Mouse (Mus musculus) thymus, postnatal 10 days (tissue): ENCODE measurements at regions not wholly inside any gene's neighbourhood (a gene's known extent, or its start where the extent isn't known, plus 50 kb on each side); places are given as distances from the start of the nearest gene placed in this dataset.
A peak's percentile ranks its signal among the peaks of the same experiment; 100 is the strongest.

Experiments
- DNase-seq, 2 experiments: peaks; one replicate each; pipeline ENCODE4 v3.0.0; 2021; ENCODE audit warnings: low spot score in 2 of 2

GRCm38 (mm10) chr6:73401059-73401458, 68.4 kb downstream of the 4931417E11Rik start:
- no peak for DNase-seq

GRCm38 (mm10) chr6:73389301-73389700, 80.2 kb downstream of the 4931417E11Rik start:
- no peak for DNase-seq

GRCm38 (mm10) chr6:73386261-73386660, 83.2 kb downstream of the 4931417E11Rik start:
- DNase-seq: no peak

- DNase-seq: no peak
These were observed 89.6 kb downstream of the 4931417E11Rik start for GRCm38 (mm10) chr6:73379825-73380224.

- DNase-seq: no peak
These were observed 91.6 kb downstream of the 4931417E11Rik start for GRCm38 (mm10) chr6:73377884-73378283.

- DNase-seq: no peak
These were observed 93.2 kb downstream of the 4931417E11Rik start for GRCm38 (mm10) chr6:73376291-73376690.

GRCm38 (mm10) chr6:73372901-73373300, 96.6 kb downstream of the 4931417E11Rik start:
- no peak for DNase-seq

GRCm38 (mm10) chr6:73371866-73372265, 97.6 kb downstream of the 4931417E11Rik start:
- DNase-seq: no peak

- DNase-seq: no peak
These were observed 98.6 kb downstream of the 4931417E11Rik start for GRCm38 (mm10) chr6:73370901-73371300.

- no peak for DNase-seq
These were observed 100.7 kb downstream of the 4931417E11Rik start for GRCm38 (mm10) chr6:73368836-73369141.

- no peak for DNase-seq
These were observed 101.2 kb downstream of the 4931417E11Rik start for GRCm38 (mm10) chr6:73368047-73368835.

GRCm38 (mm10) chr6:73367616-73368015, 101.9 kb downstream of the 4931417E11Rik start:
- DNase-seq: peak in 1 of 2 experiments; percentile 48

- no peak for DNase-seq
These were observed 102.8 kb downstream of the 4931417E11Rik start for GRCm38 (mm10) chr6:73366626-73367025.

GRCm38 (mm10) chr6:73365306-73365705, 104.2 kb downstream of the 4931417E11Rik start:
- no peak for DNase-seq

GRCm38 (mm10) chr6:73334995-73335394, 86.8 kb downstream of the Suclg1 start:
- DNase-seq: no peak

- no peak for DNase-seq
These were observed 81.5 kb downstream of the Suclg1 start for GRCm38 (mm10) chr6:73329666-73330065.
